Mouse (Mus musculus): ENCODE results near the gene Emc1. TPM values are rescaled to one million over a fixed set of nuclear protein-coding genes. Genes with fewer than 3 reads are reported as not detected.

Gene Emc1
- polyA plus RNA-seq, 1 experiment from 2014 or later, result 25.8 TPM

GRCm38 (mm10) chr4:139341556-139342233 is 10.7 kb upstream of the Emc1 start:
- no peak for ATAC-seq (ENCODE audit: low FRiP score, low TSS enrichment)
- Histone ChIP-seq H3K27ac (ENCODE audit: low read depth, low read length) (no peak overlapping the region), H3K4me1 (ENCODE audit: control insufficient read depth, insufficient read depth, low read length) (no peaks in the 10 kb centered on the region), H3K9me3 (ENCODE audit: control insufficient read depth, low read length) (no peaks in the 10 kb centered on the region), H3K36me3 (ENCODE audit: control insufficient read depth, insufficient read depth, low read length) (peaks cover 15% of the 10 kb centered on the region), H3K4me3 (ENCODE audit: low read length) (no peak overlapping the region), H3K27me3 (ENCODE audit: control insufficient read depth, insufficient read depth, low read length) (no peaks in the 10 kb centered on the region; the same call in 1 of the 2 replicates), H3K4me2 (replicated peaks; ENCODE audit: low read depth, low read length) (no peak overlapping the region), H3K9ac (ENCODE audit: low read depth, low read length) (no peak overlapping the region)
- WGBS, result 77% methylated on average over 7 of the region's 7 CpGs

- no peak for ATAC-seq (ENCODE audit: low FRiP score, low TSS enrichment)
- 59% methylated on average over 5 of the region's 5 CpGs for WGBS
Measured at GRCm38 (mm10) chr4:139343718-139344117, 8.7 kb upstream of the Emc1 start.

GRCm38 (mm10) chr4:139345416-139346019 is 6.9 kb upstream of the Emc1 start:
- Histone ChIP-seq H3K36me3 (ENCODE audit: control insufficient read depth, insufficient read depth, low read length) (peaks cover 44% of the 10 kb centered on the region), H3K27ac (ENCODE audit: low read depth, low read length) (no peak overlapping the region), H3K9me3 (ENCODE audit: control insufficient read depth, low read length) (no peaks in the 10 kb centered on the region), H3K4me2 (replicated peaks; ENCODE audit: low read depth, low read length) (no peak overlapping the region), H3K9ac (ENCODE audit: low read depth, low read length) (no peak overlapping the region), H3K4me3 (ENCODE audit: low read length) (no peak overlapping the region), H3K27me3 (ENCODE audit: control insufficient read depth, insufficient read depth, low read length) (no peaks in the 10 kb centered on the region), H3K4me1 (ENCODE audit: control insufficient read depth, insufficient read depth, low read length) (no peaks in the 10 kb centered on the region)
- WGBS, result 80% methylated on average over 23 of the region's 23 CpGs
- ATAC-seq (ENCODE audit: low FRiP score, low TSS enrichment), result no peak

More at GRCm38 (mm10) chr4:139343718-139344117, 8.7 kb upstream of the Emc1 start:
- Histone ChIP-seq H3K4me3 (ENCODE audit: low read length) (no peak overlapping the region), H3K9ac (ENCODE audit: low read depth, low read length) (no peak overlapping the region), H3K4me2 (replicated peaks; ENCODE audit: low read depth, low read length) (no peak overlapping the region), H3K36me3 (ENCODE audit: control insufficient read depth, insufficient read depth, low read length) (peaks cover 34% of the 10 kb centered on the region), H3K9me3 (ENCODE audit: control insufficient read depth, low read length) (no peaks in the 10 kb centered on the region), H3K4me1 (ENCODE audit: control insufficient read depth, insufficient read depth, low read length) (no peaks in the 10 kb centered on the region), H3K27ac (ENCODE audit: low read depth, low read length) (no peak overlapping the region), H3K27me3 (ENCODE audit: control insufficient read depth, insufficient read depth, low read length) (no peaks in the 10 kb centered on the region)

DNA sequence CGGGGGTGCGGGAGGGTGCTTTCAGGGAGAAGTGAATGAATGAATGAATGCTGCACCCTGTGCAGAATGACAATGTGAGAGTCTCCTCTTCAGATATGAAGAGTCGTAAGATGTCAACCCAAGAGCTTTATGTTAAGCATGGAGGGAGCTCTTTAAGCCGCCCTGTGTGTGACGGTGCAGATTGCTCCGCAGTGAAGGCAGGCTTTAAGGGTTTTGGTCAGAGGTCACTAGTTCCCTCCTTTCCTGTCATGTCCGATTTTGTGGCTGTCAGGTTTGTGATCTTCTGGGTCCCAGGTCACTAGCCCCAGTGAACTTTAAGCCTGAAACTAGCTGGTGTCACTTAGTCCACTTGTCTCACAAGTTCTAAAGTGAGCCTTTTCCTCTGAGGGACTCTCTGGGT is 445 bp downstream of the Emc1 start:
- Histone ChIP-seq H3K4me3 (ENCODE audit: low read length) (peak overlapping the region; percentile 80), H3K4me1 (ENCODE audit: control insufficient read depth, insufficient read depth, low read length) (peaks cover 9% of the 10 kb centered on the region), H3K36me3 (ENCODE audit: control insufficient read depth, insufficient read depth, low read length) (peaks cover 49% of the 10 kb centered on the region), H3K27ac (ENCODE audit: low read depth, low read length) (peak overlapping the region; percentile 98), H3K4me2 (replicated peaks; ENCODE audit: low read depth, low read length) (peak overlapping the region; percentile 92), H3K9ac (ENCODE audit: low read depth, low read length) (peak overlapping the region; percentile 91), H3K27me3 (ENCODE audit: control insufficient read depth, insufficient read depth, low read length) (no peaks in the 10 kb centered on the region), H3K9me3 (ENCODE audit: control insufficient read depth, low read length) (no peaks in the 10 kb centered on the region)
- WGBS, result 0% methylated on average over 7 of the region's 7 CpGs
- no peak for ATAC-seq (ENCODE audit: low FRiP score, low TSS enrichment)

DNA sequence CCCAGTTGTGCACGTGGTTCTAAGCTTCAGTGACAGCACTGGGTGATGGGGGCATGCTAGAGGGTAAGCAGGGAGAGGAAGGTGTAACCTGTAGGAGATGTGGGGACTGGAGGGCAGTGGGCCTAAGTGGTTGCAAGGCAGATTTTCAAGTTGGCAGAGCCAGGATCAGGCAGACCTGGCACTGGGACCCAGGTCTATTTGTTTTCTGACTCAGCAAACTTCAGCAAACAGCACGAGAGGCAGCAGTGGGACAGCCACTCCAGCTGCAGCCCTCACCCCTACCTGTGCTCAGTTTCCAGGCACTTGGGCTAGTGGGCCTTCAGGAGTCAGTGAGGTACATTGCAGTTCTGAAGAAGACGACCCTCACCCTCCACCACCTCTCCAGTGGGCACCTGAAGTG is 4.8 kb downstream of the Emc1 start:
- Histone ChIP-seq H3K4me3 (ENCODE audit: low read length) (no peak overlapping the region), H3K27ac (ENCODE audit: low read depth, low read length) (no peak overlapping the region), H3K4me2 (replicated peaks; ENCODE audit: low read depth, low read length) (no peak overlapping the region), H3K4me1 (ENCODE audit: control insufficient read depth, insufficient read depth, low read length) (no peaks in the 10 kb centered on the region), H3K27me3 (ENCODE audit: control insufficient read depth, insufficient read depth, low read length) (no peaks in the 10 kb centered on the region), H3K9me3 (ENCODE audit: control insufficient read depth, low read length) (no peaks in the 10 kb centered on the region), H3K9ac (ENCODE audit: low read depth, low read length) (no peak overlapping the region), H3K36me3 (ENCODE audit: control insufficient read depth, insufficient read depth, low read length) (peaks cover 73% of the 10 kb centered on the region)
- WGBS, result 94% methylated on average over 3 of the region's 3 CpGs
- ATAC-seq (ENCODE audit: low FRiP score, low TSS enrichment), result no peak

GRCm38 (mm10) chr4:139360761-139361548 is 8.6 kb downstream of the Emc1 start:
- Histone ChIP-seq H3K27ac (ENCODE audit: low read depth, low read length) (no peak overlapping the region), H3K36me3 (ENCODE audit: control insufficient read depth, insufficient read depth, low read length) (peaks cover 97% of the 10 kb centered on the region), H3K4me2 (replicated peaks; ENCODE audit: low read depth, low read length) (no peak overlapping the region), H3K9me3 (ENCODE audit: control insufficient read depth, low read length) (no peaks in the 10 kb centered on the region), H3K9ac (ENCODE audit: low read depth, low read length) (no peak overlapping the region), H3K27me3 (ENCODE audit: control insufficient read depth, insufficient read depth, low read length) (no peaks in the 10 kb centered on the region), H3K4me1 (ENCODE audit: control insufficient read depth, insufficient read depth, low read length) (no peaks in the 10 kb centered on the region), H3K4me3 (ENCODE audit: low read length) (no peak overlapping the region)
- ATAC-seq (ENCODE audit: low FRiP score, low TSS enrichment), result no peak
- WGBS, result 90% methylated on average over 11 of the region's 11 CpGs

- WGBS, result 94% methylated on average over 3 of the region's 3 CpGs
- no peaks in the 10 kb centered on the region for H3K9me3 ChIP-seq (ENCODE audit: control insufficient read depth, low read length)
- no peak for ATAC-seq (ENCODE audit: low FRiP score, low TSS enrichment)
Measured at GRCm38 (mm10) chr4:139367336-139367735, 14.9 kb downstream of the Emc1 start.

DNA sequence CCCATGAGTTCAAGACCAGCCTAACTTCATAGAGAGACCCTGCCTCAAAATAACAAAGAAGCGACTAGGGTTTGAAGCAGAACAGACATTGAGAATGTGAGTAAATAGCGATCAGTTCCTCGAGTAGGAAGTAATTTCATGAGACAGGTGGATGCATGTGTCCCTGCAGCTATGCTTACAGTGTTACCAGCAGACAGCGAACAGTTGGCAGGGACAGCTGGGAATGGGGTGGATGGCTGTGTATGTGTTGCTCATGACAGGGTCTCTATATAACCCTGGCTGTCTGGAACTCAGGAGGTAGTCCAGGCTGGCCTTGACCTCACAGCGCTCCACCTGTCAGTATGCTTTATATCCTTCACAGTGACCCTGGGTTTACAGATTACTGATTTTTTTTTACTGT is 15.7 kb downstream of the Emc1 start:
- Histone ChIP-seq H3K36me3 (ENCODE audit: control insufficient read depth, insufficient read depth, low read length) (peaks cover 94% of the 10 kb centered on the region), H3K9ac (ENCODE audit: low read depth, low read length) (no peak overlapping the region), H3K4me1 (ENCODE audit: control insufficient read depth, insufficient read depth, low read length) (no peaks in the 10 kb centered on the region), H3K27ac (ENCODE audit: low read depth, low read length) (no peak overlapping the region), H3K4me3 (ENCODE audit: low read length) (no peak overlapping the region), H3K9me3 (ENCODE audit: control insufficient read depth, low read length) (no peaks in the 10 kb centered on the region), H3K4me2 (replicated peaks; ENCODE audit: low read depth, low read length) (no peak overlapping the region), H3K27me3 (ENCODE audit: control insufficient read depth, insufficient read depth, low read length) (no peaks in the 10 kb centered on the region)
- WGBS, result 94% methylated on average over 5 of the region's 5 CpGs
- ATAC-seq (ENCODE audit: low FRiP score, low TSS enrichment), result no peak

More at GRCm38 (mm10) chr4:139367336-139367735, 14.9 kb downstream of the Emc1 start:
- H3K27ac ChIP-seq (ENCODE audit: low read depth, low read length), result no peak overlapping the region
- no peaks in the 10 kb centered on the region for H3K4me1 ChIP-seq (ENCODE audit: control insufficient read depth, insufficient read depth, low read length)
- no peak overlapping the region for H3K4me2 ChIP-seq (replicated peaks; ENCODE audit: low read depth, low read length)
- peaks cover 94% of the 10 kb centered on the region for H3K36me3 ChIP-seq (ENCODE audit: control insufficient read depth, insufficient read depth, low read length)
- no peak overlapping the region for H3K9ac ChIP-seq (ENCODE audit: low read depth, low read length)
- no peaks in the 10 kb centered on the region for H3K27me3 ChIP-seq (ENCODE audit: control insufficient read depth, insufficient read depth, low read length)
- H3K4me3 ChIP-seq (ENCODE audit: low read length), result no peak overlapping the region

DNA sequence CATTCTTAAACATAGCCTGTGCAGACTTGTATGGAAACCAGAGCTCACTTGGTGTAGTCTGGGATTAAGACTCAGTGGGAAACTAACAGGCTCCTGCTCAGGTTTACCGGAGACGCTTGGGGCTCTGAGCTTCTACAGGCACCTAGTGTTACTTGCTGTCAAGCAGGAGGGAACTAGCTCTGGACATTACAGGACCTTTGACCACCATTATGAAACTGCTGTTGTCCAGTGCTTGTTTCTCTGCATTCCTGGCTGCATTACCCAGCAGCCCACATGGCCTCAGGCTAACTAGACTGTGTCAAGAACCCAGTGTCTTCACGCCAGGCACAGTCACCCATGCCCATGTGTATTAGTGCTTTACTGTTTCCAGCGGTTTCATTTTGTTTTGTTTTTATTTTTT is 20.7 kb downstream of the Emc1 start:
- no peaks in the 10 kb centered on the region for H3K4me1 ChIP-seq (ENCODE audit: control insufficient read depth, insufficient read depth, low read length)
- 94% methylated on average over 4 of the region's 4 CpGs for WGBS
- H3K9me3 ChIP-seq (ENCODE audit: control insufficient read depth, low read length), result no peaks in the 10 kb centered on the region
- ATAC-seq (ENCODE audit: low FRiP score, low TSS enrichment), result no peak
- H3K36me3 ChIP-seq (ENCODE audit: control insufficient read depth, insufficient read depth, low read length), result peaks cover 87% of the 10 kb centered on the region
- H3K27ac ChIP-seq (ENCODE audit: low read depth, low read length), result no peak overlapping the region
- H3K27me3 ChIP-seq (ENCODE audit: control insufficient read depth, insufficient read depth, low read length), result no peaks in the 10 kb centered on the region
- H3K4me3 ChIP-seq (ENCODE audit: low read length), result no peak overlapping the region
- no peak overlapping the region for H3K9ac ChIP-seq (ENCODE audit: low read depth, low read length)
- no peak overlapping the region for H3K4me2 ChIP-seq (replicated peaks; ENCODE audit: low read depth, low read length)
